ENCODE assay signal across 12 mouse cellular contexts in genomic region chr3:96332000-96332399, GRCm38 (mm10). TPM values are rescaled to one million over a fixed set of nuclear protein-coding genes. Genes with fewer than 3 reads are reported as not detected.
DNase-seq lines count a peak whose midpoint lies in the region; ATAC-seq and TF ChIP-seq lines count a peak whose summit lies in the region.
"Had no signal": no experiment of that assay in that cellular context is flagged by ENCODE, and none has a peak within 500 bp of the region (broad histone marks: within the 10 kb centered on the region; RNA-seq: fewer than 3 reads in every experiment).

No protein-coding gene starts in this region.

- H3K4me1 ChIP-seq in heart, embryonic 10.5 days: peaks cover 22% of the 10 kb centered on the region
- H3K4me1 ChIP-seq in lung, embryonic 15.5 days: peaks cover 12% of the 10 kb centered on the region
- 0 out of 2 replicates have a peak, but pooled peaks cover 3% of the 10 kb centered on the region for H3K4me1 ChIP-seq in lung, postnatal 0 days (ENCODE audit: insufficient read depth, low read depth, low read length)
- H3K4me1 ChIP-seq in ES-Bruce4 (ENCODE audit: control insufficient read depth, insufficient read depth, low read length): peaks cover 5% of the 10 kb centered on the region
- peaks cover 0 to 17% of the 10 kb centered on the region in 2 experiments; a peak in 3 of 4 replicates for H3K4me1 ChIP-seq in liver, embryonic 14.5 days (replicated peaks; ENCODE audit: control insufficient read depth in 2 of 2, insufficient read depth in 2 of 2, low read length in 1 of 2)

- ATAC-seq in lung, embryonic 15.5 days (ENCODE audit: borderline replicate concordance, extremely low read depth, low FRiP score, low TSS enrichment): no peak
- no peak for ATAC-seq in lung, postnatal 0 days
- no peak for ATAC-seq in liver, embryonic 14.5 days (ENCODE audit: insufficient read depth)

- H3K27me3 ChIP-seq in heart, embryonic 10.5 days (ENCODE audit: insufficient read depth, poor library complexity, severe bottlenecking): peaks cover 38% of the 10 kb centered on the region
- peaks cover 95% of the 10 kb centered on the region for H3K27me3 ChIP-seq in lung, embryonic 15.5 days
- H3K27me3 ChIP-seq in lung, postnatal 0 days (replicated peaks; ENCODE audit: insufficient read depth, low read length): peaks cover 75% of the 10 kb centered on the region
- no peaks in the 10 kb centered on the region for H3K27me3 ChIP-seq in ES-Bruce4 (ENCODE audit: control insufficient read depth, insufficient read depth, low read length, poor library complexity, severe bottlenecking)
- peaks cover 69% of the 10 kb centered on the region for H3K27me3 ChIP-seq in liver, embryonic 14.5 days (ENCODE audit: control insufficient read depth, insufficient read depth, low read length)

- TF ChIP-seq POLR2A in ES-Bruce4 (IDR thresholded peaks at IDR 0.05; ENCODE audit: insufficient read depth, low read length): no peak

- no peak overlapping the region for H3K27ac ChIP-seq in heart, embryonic 10.5 days
- H3K27ac ChIP-seq in lung, embryonic 15.5 days: no peak overlapping the region
- H3K27ac ChIP-seq in lung, postnatal 0 days (ENCODE audit: low read length): no peak overlapping the region
- H3K27ac ChIP-seq in ES-Bruce4 (ENCODE audit: insufficient read depth, low read length): peak overlapping the region; percentile 19; the same call in 1 of the 2 replicates
- H3K27ac ChIP-seq in liver, embryonic 14.5 days: no peak overlapping the region
- H3K27ac ChIP-seq: embryonic facial prominence, embryonic 13.5 days; limb, embryonic 15.5 days had no signal

- DNase-seq in heart, embryonic 10.5 days (ENCODE audit: low spot score): no peak
- no peak for DNase-seq in heart, adult 8-10 months (ENCODE audit: low spot score)
- DNase-seq in lung, postnatal 0 days (ENCODE audit: low spot score): no peak
- DNase-seq in liver, embryonic 14.5 days (ENCODE audit: low read depth in 3 of 3, low spot score in 3 of 3): no peak
- DNase-seq in left cerebral cortex, adult 8-10 months (ENCODE audit: low spot score in 2 of 2): no peak
- DNase-seq in layer of hippocampus, adult 11-12 months (ENCODE audit: low spot score): no peak
- DNase-seq: cerebellum, adult 9-11 months; right cerebral cortex, adult 18-20 months had no signal

- no peak for TF ChIP-seq CTCF in lung, postnatal 0 days (IDR thresholded peaks at IDR 0.05)
- TF ChIP-seq CTCF in ES-Bruce4 (IDR thresholded peaks at IDR 0.05; ENCODE audit: low read depth, low read length): no peak
- no peak for TF ChIP-seq CTCF in liver, embryonic 14.5 days (IDR thresholded peaks at IDR 0.05; ENCODE audit: low read depth)

- WGBS in heart, embryonic 10.5 days: 13% methylated on average over 14 of the region's 14 CpGs
- WGBS in lung, embryonic 15.5 days: 20% methylated on average over 14 of the region's 14 CpGs
- 19% methylated on average over 14 of the region's 14 CpGs for WGBS in lung, postnatal 0 days
- WGBS in liver, embryonic 14.5 days (ENCODE audit: insufficient replicate concordance): 11% methylated on average over 14 of the region's 14 CpGs

- H3K9me3 ChIP-seq in heart, embryonic 10.5 days: no peaks in the 10 kb centered on the region
- H3K9me3 ChIP-seq in lung, embryonic 15.5 days: no peaks in the 10 kb centered on the region
- H3K9me3 ChIP-seq in lung, postnatal 0 days (ENCODE audit: low read length): no peaks in the 10 kb centered on the region
- no peaks in the 10 kb centered on the region for H3K9me3 ChIP-seq in ES-Bruce4 (replicated peaks; ENCODE audit: control insufficient read depth, insufficient read depth, low read length, poor library complexity, severe bottlenecking)
- no peaks in the 10 kb centered on the region for H3K9me3 ChIP-seq in liver, embryonic 14.5 days (ENCODE audit: control insufficient read depth, low read length)
- H3K9me3 ChIP-seq: embryonic facial prominence, embryonic 13.5 days; limb, embryonic 15.5 days had no signal

- no peak for TF ChIP-seq EP300 in lung, postnatal 0 days (IDR thresholded peaks at IDR 0.05)
- TF ChIP-seq EP300 in ES-Bruce4 (IDR thresholded peaks at IDR 0.05; ENCODE audit: insufficient read depth, low read depth, low read length): no peak
- TF ChIP-seq EP300 in liver, embryonic 14.5 days (IDR thresholded peaks at IDR 0.05; ENCODE audit: low read depth): no peak

- H3K4me2 ChIP-seq in lung, embryonic 15.5 days: peak overlapping the region; percentile 22; the same call in 1 of the 2 replicates
- no peak overlapping the region for H3K4me2 ChIP-seq in lung, postnatal 0 days (replicated peaks; ENCODE audit: low read depth, low read length)
- H3K4me2 ChIP-seq in liver, embryonic 14.5 days (ENCODE audit: low read depth): peak overlapping the region; percentile 75
- H3K4me2 ChIP-seq: embryonic facial prominence, embryonic 13.5 days; limb, embryonic 15.5 days had no signal

- no peaks in the 10 kb centered on the region for H3K36me3 ChIP-seq in heart, embryonic 10.5 days
- no peaks in the 10 kb centered on the region for H3K36me3 ChIP-seq in lung, embryonic 15.5 days
- H3K36me3 ChIP-seq in lung, postnatal 0 days (ENCODE audit: insufficient read depth, low read length): no peaks in the 10 kb centered on the region
- H3K36me3 ChIP-seq in ES-Bruce4 (ENCODE audit: control insufficient read depth, insufficient read depth, low read length, poor library complexity, severe bottlenecking): no peaks in the 10 kb centered on the region
- H3K36me3 ChIP-seq in liver, embryonic 14.5 days (replicated peaks; ENCODE audit: control insufficient read depth, insufficient read depth, low read depth): no peaks in the 10 kb centered on the region
- H3K36me3 ChIP-seq: embryonic facial prominence, embryonic 13.5 days; limb, embryonic 15.5 days had no signal

- no peak overlapping the region for H3K9ac ChIP-seq in lung, embryonic 15.5 days
- no peak overlapping the region for H3K9ac ChIP-seq in lung, postnatal 0 days (replicated peaks; ENCODE audit: low read depth)
- H3K9ac ChIP-seq in ES-Bruce4 (ENCODE audit: low read depth, poor library complexity, severe bottlenecking): peak overlapping the region; percentile 78
- no peak overlapping the region for H3K9ac ChIP-seq in liver, embryonic 14.5 days (replicated peaks)
- H3K9ac ChIP-seq: embryonic facial prominence, embryonic 13.5 days; limb, embryonic 15.5 days had no signal

- peak overlapping the region; percentile 58 for H3K4me3 ChIP-seq in heart, embryonic 10.5 days
- no peak overlapping the region for H3K4me3 ChIP-seq in lung, embryonic 15.5 days
- no peak overlapping the region for H3K4me3 ChIP-seq in lung, postnatal 0 days (ENCODE audit: low read depth, low read length)
- peak overlapping the region; percentile 21; the same call in 1 of the 2 replicates for H3K4me3 ChIP-seq in ES-Bruce4 (ENCODE audit: low read depth, low read length)
- peak overlapping the region; percentile 5 to 35; a peak in 1 of 4 replicates for H3K4me3 ChIP-seq in liver, embryonic 14.5 days (ENCODE audit: insufficient read depth in 1 of 2, low read depth in 2 of 2, low read length in 2 of 2)
- H3K4me3 ChIP-seq: embryonic facial prominence, embryonic 13.5 days; limb, embryonic 15.5 days had no signal

RNA-seq across cellular contexts. Expression of gene Fcgr1, which starts 38.2 kb away (rescaled TPM):
- polyA plus RNA-seq in heart, embryonic 10.5 days (2016; fragmentation: Nextera tagmentation; extraction: Ambion mirVana): 0.18 and 0.35 TPM in 2 replicates
- total RNA-seq in heart, adult 8-10 months (2022): 1 to 10 TPM in 1 of 4 experiments, under 1 TPM in 3; 0.38 to 1.1 (median 0.66) TPM
- 2.4 and 3.6 TPM in 2 replicates for polyA plus RNA-seq in lung, embryonic 15.5 days (2015; fragmentation: Nextera tagmentation; extraction: Ambion mirVana)
- 4.7 and 5.3 TPM in 2 replicates for polyA plus RNA-seq in lung, postnatal 0 days (2015; fragmentation: Nextera tagmentation; extraction: Ambion mirVana)
- polyA plus RNA-seq in ES-Bruce4 (2011; ENCODE audit: insufficient read depth, insufficient read length, low read depth, missing spikeins): not detected in 2 replicates
- polyA plus RNA-seq in liver, embryonic 14.5 days (2012; rRNA removed): 2.8 and 3.3 TPM in 2 replicates
- polyA plus RNA-seq in liver, embryonic 14.5 days (2014; fragmentation: Nextera tagmentation; extraction: Ambion mirVana): 4.8 and 5.6 TPM in 2 replicates
- 1 to 10 TPM; 1.7 to 6.5 (median 3.5) TPM for total RNA-seq in left cerebral cortex, adult 8-10 months (2022)

Comparison
In these comparisons a context has a peak if more than half of its experiments do, and no peak if none do; other contexts are left out.
1. H3K4me3 ChIP-seq: peak in heart, embryonic 10.5 days (single experiment), ES-Bruce4 (single experiment) and liver, embryonic 14.5 days (2 of 2); none in lung, embryonic 15.5 days (single experiment) and lung, postnatal 0 days (single experiment).